Mouse (Mus musculus): ENCODE measurements around the gene Uqcrc2. TPM values are rescaled to one million over a fixed set of nuclear protein-coding genes. Genes with fewer than 3 reads are reported as not detected.
A peak's percentile ranks its signal among the peaks of the same experiment; 100 is the strongest.

The Uqcrc2 gene
- polyA plus RNA-seq (2014; fragmentation: Nextera tagmentation; extraction: Ambion mirVana), result 195 and 197 TPM in 2 replicates

DNA sequence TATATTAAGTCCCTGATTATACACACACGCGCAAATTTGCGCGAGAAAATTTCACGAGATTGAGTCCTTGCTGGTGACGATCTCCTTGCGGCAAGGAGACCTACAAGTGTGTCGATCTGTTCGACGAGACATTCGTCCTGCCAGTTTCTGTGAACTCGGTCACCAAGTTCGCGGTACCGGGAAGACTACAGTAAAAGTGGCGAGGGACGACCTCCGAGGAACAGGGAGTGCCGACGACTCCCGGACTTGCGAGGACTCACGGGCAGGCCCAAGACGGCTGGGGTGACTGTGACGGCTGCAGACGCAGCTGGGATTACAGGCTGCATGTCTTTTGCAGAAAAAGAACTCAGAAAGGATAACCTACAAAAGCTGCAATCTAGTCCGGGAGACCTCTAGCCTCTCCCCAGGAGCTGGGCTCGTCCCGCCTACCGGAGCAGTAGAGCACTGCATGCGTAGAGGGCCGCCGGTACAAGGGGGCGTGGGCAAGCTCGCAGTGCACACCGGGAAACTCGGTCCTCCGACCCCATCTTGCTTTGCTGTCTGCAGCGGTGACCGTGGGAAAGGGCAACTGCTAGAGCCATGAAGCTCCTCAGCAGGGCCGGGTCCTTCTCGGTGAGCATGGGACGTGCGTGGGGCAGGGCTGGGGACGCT, at the start of gene Uqcrc2:
Gene Uqcrc2 (plus strand): TSS at position 466 of the 651 bp plus-strand sequence.
- Histone ChIP-seq H3K4me3 (ENCODE audit: low read depth, low read length) (peak within 1 kb of the TSS; percentile 98), H3K27ac (ENCODE audit: low read depth) (peak within 1 kb of the TSS; percentile 93), H3K9me3 (ENCODE audit: low read depth, low read length) (no peaks in the 10 kb centered on the region), H3K4me2 (peak within 1 kb of the TSS; percentile 93), H3K4me1 (ENCODE audit: insufficient read depth) (peaks cover 8% of the 10 kb centered on the region; the same call in 1 of the 2 replicates), H3K9ac (peak within 1 kb of the TSS; percentile 96), H3K27me3 (ENCODE audit: insufficient read depth, low read length) (no peaks in the 10 kb centered on the region), H3K36me3 (ENCODE audit: insufficient read depth) (peaks cover 24% of the 10 kb centered on the region)
- DNase-seq (peak; percentile 96), ATAC-seq (ENCODE audit: insufficient read depth) (peak; percentile 100)
- WGBS, result under 1% methylated on average over 45 of the region's 45 CpGs
- TF ChIP-seq CTCF (IDR thresholded peaks at IDR 0.05; ENCODE audit: low read depth), result peak; percentile 85

DNA sequence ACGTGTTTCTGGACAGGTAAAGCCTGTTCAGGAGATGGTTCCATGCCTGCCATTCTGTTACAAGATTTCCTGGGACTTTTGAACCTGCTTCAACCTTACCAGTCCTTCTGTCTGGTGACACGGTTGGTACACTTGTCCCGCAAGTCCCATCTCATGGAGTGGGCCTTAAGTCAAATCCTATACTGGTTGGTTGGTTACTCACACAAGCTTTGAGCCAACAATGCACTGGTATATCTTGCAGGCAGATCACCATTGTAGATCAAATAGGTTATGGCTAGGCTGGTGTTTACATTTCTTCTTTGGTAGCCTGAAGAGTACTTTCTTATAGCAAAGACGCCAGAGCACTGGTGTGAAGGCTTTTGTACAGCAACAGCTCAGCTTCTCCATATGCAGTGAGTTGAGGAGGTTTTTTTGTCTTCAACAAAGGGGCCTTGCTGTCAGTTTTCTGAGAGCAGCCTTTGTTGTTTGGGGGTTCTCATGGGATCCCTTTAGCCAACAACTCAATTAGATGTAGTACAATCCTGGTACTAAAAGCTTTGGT, 37.7 kb upstream of the Uqcrc2 start:
- ATAC-seq (ENCODE audit: insufficient read depth), result no peak
- DNase-seq, result no peak
- H3K27ac ChIP-seq (ENCODE audit: low read depth), result no peak overlapping the region
- H3K4me1 ChIP-seq (ENCODE audit: insufficient read depth), result no peaks in the 10 kb centered on the region
- H3K36me3 ChIP-seq (ENCODE audit: insufficient read depth), result no peaks in the 10 kb centered on the region
- H3K9me3 ChIP-seq (ENCODE audit: low read depth, low read length), result no peaks in the 10 kb centered on the region
- H3K27me3 ChIP-seq (ENCODE audit: insufficient read depth, low read length), result 0 out of 2 replicates have a peak, but pooled peaks cover 2% of the 10 kb centered on the region
- peak overlapping the region; percentile 76 for H3K4me2 ChIP-seq
- WGBS, result 80% methylated on average over 4 of the region's 4 CpGs
- H3K4me3 ChIP-seq (ENCODE audit: low read depth, low read length), result peak overlapping the region; percentile 38
- no peak for TF ChIP-seq CTCF (IDR thresholded peaks at IDR 0.05; ENCODE audit: low read depth)
- H3K9ac ChIP-seq, result no peak overlapping the region

DNA sequence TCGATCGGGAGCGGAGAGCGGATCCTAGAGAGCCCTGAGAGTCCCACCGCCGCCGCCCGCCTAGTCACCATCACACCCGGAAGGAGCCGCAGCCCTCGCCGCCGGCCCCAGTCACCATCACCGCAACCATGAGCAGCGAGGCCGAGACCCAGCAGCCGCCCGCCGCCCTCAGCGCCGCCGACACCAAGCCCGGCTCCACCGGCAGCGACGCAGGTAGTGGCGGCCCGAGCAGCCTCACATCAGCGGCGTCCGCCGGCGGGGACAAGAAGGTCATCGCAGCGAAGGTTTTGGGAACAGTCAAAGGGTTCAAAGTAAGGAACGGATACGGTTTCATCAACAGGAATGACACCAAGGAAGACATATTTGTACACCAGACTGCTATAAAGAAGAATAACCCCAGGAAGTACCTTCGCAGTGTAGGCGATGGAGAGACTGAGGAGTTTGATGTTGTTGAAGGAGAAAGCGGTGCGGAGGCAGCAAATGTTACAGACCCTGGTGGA, 37.2 kb upstream of the Uqcrc2 start:
- H3K36me3 ChIP-seq (ENCODE audit: insufficient read depth), result no peaks in the 10 kb centered on the region
- peak overlapping the region; percentile 76 for H3K4me2 ChIP-seq
- DNase-seq (peak; percentile 32), ATAC-seq (ENCODE audit: insufficient read depth) (peak; percentile 41; the same call in 1 of the 2 replicates)
- H3K27ac ChIP-seq (ENCODE audit: low read depth), result no peak overlapping the region
- H3K27me3 ChIP-seq (ENCODE audit: insufficient read depth, low read length), result 0 out of 2 replicates have a peak, but pooled peaks cover 2% of the 10 kb centered on the region
- peak overlapping the region; percentile 38 for H3K4me3 ChIP-seq (ENCODE audit: low read depth, low read length)
- H3K4me1 ChIP-seq (ENCODE audit: insufficient read depth), result no peaks in the 10 kb centered on the region
- no peak for TF ChIP-seq CTCF (IDR thresholded peaks at IDR 0.05; ENCODE audit: low read depth)
- H3K9ac ChIP-seq, result peak overlapping the region; percentile 43
- no peaks in the 10 kb centered on the region for H3K9me3 ChIP-seq (ENCODE audit: low read depth, low read length)
- WGBS, result 5% methylated on average over 41 of the region's 41 CpGs

DNA sequence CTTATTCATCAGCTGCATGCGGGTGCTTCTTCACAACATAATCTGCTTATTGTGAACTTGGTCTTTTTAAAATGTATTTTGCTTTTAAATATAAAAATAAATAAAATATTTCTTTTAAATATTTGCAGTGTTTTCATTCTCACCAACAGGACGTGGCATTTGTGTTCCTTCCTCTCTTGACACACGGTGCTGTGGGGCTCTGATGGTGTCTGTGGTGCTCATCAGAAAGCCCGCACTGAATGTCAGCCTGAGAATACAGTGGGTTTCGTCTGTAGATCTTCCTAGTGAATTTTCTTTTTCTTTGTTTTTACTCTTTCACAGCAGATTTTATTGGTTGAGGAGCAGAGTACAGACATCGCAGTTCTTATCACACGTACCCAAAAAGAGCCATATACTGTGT, 36.6 kb upstream of the Uqcrc2 start:
- DNase-seq, result no peak
- H3K36me3 ChIP-seq (ENCODE audit: insufficient read depth), result no peaks in the 10 kb centered on the region
- WGBS, result 72% methylated on average over 7 of the region's 7 CpGs
- no peaks in the 10 kb centered on the region for H3K4me1 ChIP-seq (ENCODE audit: insufficient read depth)
- no peak overlapping the region for H3K27ac ChIP-seq (ENCODE audit: low read depth)
- no peaks in the 10 kb centered on the region for H3K9me3 ChIP-seq (ENCODE audit: low read depth, low read length)
- no peak overlapping the region for H3K9ac ChIP-seq
- no peak for TF ChIP-seq CTCF (IDR thresholded peaks at IDR 0.05; ENCODE audit: low read depth)
- 0 out of 2 replicates have a peak, but pooled peaks cover 2% of the 10 kb centered on the region for H3K27me3 ChIP-seq (ENCODE audit: insufficient read depth, low read length)
- peak overlapping the region; percentile 76; the same call in 1 of the 2 replicates for H3K4me2 ChIP-seq
- no peak overlapping the region for H3K4me3 ChIP-seq (ENCODE audit: low read depth, low read length)
- ATAC-seq (ENCODE audit: insufficient read depth), result no peak

DNA sequence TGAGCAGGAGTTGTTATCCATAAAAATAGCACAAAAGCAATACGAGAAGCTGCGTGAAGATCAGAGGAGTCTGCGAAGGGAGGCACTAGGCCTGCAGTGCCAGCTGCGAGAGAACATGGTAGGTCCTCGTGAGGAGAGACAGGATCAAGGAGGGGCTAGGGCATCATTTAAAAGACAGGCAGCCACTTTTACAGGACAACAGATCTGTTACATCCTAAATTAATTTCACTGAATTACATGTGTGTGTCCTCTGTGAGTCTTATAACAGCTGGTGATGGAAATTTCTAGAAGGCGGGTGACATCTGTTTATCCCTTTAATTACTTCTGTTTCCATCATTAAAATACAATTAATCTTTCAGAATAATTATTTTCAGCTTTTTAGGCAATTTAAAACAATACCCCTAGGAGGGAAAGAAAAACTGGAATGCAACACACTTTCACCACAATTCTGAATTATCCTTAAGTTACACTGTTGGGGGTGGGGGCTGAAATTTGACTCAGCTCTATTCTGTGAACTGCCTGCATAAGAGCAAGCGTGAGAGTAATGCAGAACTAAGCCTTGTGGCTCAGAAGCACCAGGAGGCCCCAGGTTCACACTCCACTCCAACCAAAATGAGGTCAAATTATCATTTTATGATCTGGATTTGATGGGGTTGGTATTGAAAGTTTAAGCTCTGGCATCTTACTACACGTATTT, 14.8 kb upstream of the Uqcrc2 start:
- Histone ChIP-seq H3K4me2 (no peak overlapping the region), H3K4me1 (ENCODE audit: insufficient read depth) (no peaks in the 10 kb centered on the region), H3K27ac (ENCODE audit: low read depth) (no peak overlapping the region), H3K36me3 (ENCODE audit: insufficient read depth) (no peaks in the 10 kb centered on the region), H3K9me3 (ENCODE audit: low read depth, low read length) (no peaks in the 10 kb centered on the region), H3K4me3 (ENCODE audit: low read depth, low read length) (no peak overlapping the region), H3K9ac (no peak overlapping the region), H3K27me3 (ENCODE audit: insufficient read depth, low read length) (no peaks in the 10 kb centered on the region)
- WGBS, result 74% methylated on average over 8 of the region's 8 CpGs
- TF ChIP-seq CTCF (IDR thresholded peaks at IDR 0.05; ENCODE audit: low read depth), result no peak
- DNase-seq (no peak), ATAC-seq (ENCODE audit: insufficient read depth) (no peak)

DNA sequence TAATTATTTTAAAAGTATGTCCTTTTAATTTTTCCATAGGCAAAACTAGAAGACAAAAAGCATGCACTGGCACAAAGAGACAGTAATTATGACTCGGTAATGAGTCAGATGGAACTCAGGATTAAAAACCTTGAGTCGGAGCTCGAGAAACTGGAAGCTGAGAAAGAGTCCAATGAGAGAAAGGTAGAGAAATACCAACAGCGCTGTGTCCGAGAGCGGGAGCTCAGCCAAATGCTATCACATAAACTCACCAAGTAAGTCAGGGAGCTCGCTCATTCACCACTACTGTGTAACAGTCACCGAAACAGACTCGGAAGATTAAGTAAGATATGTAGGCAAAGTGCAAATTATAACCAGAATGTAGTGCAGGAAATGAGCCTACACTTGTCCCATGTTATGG, 14.1 kb upstream of the Uqcrc2 start:
- Histone ChIP-seq H3K27ac (ENCODE audit: low read depth) (no peak overlapping the region), H3K27me3 (ENCODE audit: insufficient read depth, low read length) (no peaks in the 10 kb centered on the region), H3K36me3 (ENCODE audit: insufficient read depth) (no peaks in the 10 kb centered on the region), H3K9me3 (ENCODE audit: low read depth, low read length) (no peaks in the 10 kb centered on the region), H3K4me1 (ENCODE audit: insufficient read depth) (no peaks in the 10 kb centered on the region), H3K4me2 (no peak overlapping the region), H3K9ac (no peak overlapping the region), H3K4me3 (ENCODE audit: low read depth, low read length) (no peak overlapping the region)
- DNase-seq, result no peak
- no peak for TF ChIP-seq CTCF (IDR thresholded peaks at IDR 0.05; ENCODE audit: low read depth)
- 86% methylated on average over 9 of the region's 9 CpGs for WGBS
- no peak for ATAC-seq (ENCODE audit: insufficient read depth)

DNA sequence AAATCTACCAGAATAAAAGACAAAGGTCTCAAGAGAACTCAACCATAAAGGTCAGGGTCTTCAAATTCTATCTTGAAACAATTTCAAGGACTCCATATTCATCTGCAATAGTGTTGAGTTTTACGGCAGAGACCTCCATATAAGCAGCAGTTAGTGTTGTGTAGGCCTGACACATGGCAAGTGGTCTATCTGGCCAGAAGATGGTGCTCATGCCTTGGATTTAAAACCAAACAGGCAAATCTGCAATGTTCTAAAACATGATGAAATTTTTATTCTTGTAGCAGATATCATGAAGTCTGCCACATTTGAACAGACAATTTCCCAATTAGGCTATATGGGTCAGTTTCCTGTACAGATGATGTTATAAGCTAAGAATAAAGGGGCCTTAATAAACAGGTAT, 2.5 kb upstream of the Uqcrc2 start:
- Histone ChIP-seq H3K36me3 (ENCODE audit: insufficient read depth) (peaks cover 3% of the 10 kb centered on the region; the same call in 1 of the 2 replicates), H3K4me3 (ENCODE audit: low read depth, low read length) (no peak overlapping the region), H3K4me1 (ENCODE audit: insufficient read depth) (peaks cover 8% of the 10 kb centered on the region; the same call in 1 of the 2 replicates), H3K27ac (ENCODE audit: low read depth) (no peak overlapping the region), H3K9ac (no peak overlapping the region), H3K4me2 (no peak overlapping the region), H3K27me3 (ENCODE audit: insufficient read depth, low read length) (no peaks in the 10 kb centered on the region), H3K9me3 (ENCODE audit: low read depth, low read length) (no peaks in the 10 kb centered on the region)
- DNase-seq (peak; percentile 57), ATAC-seq (ENCODE audit: insufficient read depth) (no peak)
- TF ChIP-seq CTCF (IDR thresholded peaks at IDR 0.05; ENCODE audit: low read depth), result peak; percentile 35
- WGBS, result 63% methylated on average over 1 of the region's 1 CpGs
